Mouse (Mus musculus) embryo, embryonic 11.5 days (tissue): Measurements from ENCODE around the gene Tmem131l.
"Not testable (repeated sequence)": the region's sequence is repeated elsewhere in the genome, so short reads cannot be mapped to it uniquely, and the experiment has no call there.

Experiments used
- DNase-seq: peaks from one replicate; pipeline ENCODE4 v3.0.0-alpha.2; 2012; ENCODE audit warnings: low read depth, low spot score

The Tmem131l gene

GRCm38 (mm10) chr3:83915102-83915501 is 124.9 kb downstream of the Tmem131l start:
- DNase-seq: no peak

GRCm38 (mm10) chr3:83910707-83911106 is 129.3 kb downstream of the Tmem131l start:
- DNase-seq: no peak

GRCm38 (mm10) chr3:83906185-83906584 is 133.8 kb downstream of the Tmem131l start:
- no peak for DNase-seq

DNA sequence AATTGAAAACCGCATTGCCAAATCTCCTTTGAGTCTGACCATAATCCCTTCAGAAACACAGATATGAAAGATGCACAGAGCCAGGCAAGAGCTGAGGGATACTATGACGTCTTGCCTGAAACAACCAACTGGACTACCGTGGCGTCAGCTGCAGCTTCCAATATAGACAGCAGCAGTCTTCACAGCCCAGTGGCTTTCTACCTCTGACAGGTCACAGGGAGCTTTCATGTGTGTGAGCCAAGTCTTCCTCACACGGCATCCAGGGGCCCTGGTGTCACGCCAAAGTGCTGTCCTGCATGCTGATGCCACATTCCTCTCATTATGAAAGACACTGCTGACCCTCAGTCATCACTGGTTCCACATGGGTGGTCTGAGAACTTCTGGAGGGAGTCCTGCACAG is 134.8 kb downstream of the Tmem131l start:
- DNase-seq: no peak

DNA sequence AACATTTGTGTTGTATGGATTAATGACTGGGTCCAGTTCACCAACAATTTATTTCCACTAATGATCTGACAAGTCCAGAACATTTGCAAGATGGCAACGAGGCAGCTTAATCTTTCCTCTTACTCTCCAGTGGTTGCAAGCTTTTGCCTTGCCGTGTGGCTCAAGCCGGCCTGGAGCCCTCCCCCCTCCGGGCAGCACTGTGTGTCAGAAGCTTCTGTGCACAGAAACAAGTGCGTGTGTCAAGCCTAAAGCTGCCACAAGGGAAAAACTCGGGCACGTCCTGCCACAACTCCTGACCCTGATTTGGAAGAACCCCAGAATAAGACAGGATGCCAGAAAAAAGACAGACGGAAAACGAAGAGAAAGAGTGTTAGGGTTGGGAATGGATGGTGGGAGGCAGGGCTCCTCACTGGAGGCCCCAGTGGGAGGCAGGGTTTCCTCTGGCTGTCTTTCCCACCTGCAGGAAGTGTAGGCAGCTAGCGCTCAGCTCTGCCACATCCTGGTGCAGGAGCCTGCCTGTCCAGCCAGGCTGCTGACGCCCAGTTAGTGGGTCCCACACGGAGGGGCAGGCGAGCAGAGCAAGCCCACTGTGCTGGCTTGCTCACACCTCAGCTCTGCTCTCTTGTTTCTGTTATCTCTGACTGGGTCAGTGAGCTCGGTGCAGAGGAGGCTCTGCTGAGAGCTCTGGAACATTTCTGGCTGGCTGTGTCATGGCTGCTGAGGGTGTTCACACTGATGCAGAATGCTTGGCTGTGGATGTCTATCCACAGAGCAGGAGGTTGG is 135.6 kb downstream of the Tmem131l start:
- DNase-seq: no peak

GRCm38 (mm10) chr3:83902943-83903342 is 137.0 kb downstream of the Tmem131l start:
- DNase-seq: no peak

- DNase-seq: no peak
Measured at GRCm38 (mm10) chr3:83902459-83902858, 137.5 kb downstream of the Tmem131l start.

- no peak for DNase-seq
Measured at GRCm38 (mm10) chr3:83900756-83901373, 139.1 kb downstream of the Tmem131l start.

GRCm38 (mm10) chr3:83899556-83899955 is 140.4 kb downstream of the Tmem131l start:
- DNase-seq: peak; percentile 34

- DNase-seq: no peak
Measured at GRCm38 (mm10) chr3:83898246-83898645, 141.7 kb downstream of the Tmem131l start.

DNA sequence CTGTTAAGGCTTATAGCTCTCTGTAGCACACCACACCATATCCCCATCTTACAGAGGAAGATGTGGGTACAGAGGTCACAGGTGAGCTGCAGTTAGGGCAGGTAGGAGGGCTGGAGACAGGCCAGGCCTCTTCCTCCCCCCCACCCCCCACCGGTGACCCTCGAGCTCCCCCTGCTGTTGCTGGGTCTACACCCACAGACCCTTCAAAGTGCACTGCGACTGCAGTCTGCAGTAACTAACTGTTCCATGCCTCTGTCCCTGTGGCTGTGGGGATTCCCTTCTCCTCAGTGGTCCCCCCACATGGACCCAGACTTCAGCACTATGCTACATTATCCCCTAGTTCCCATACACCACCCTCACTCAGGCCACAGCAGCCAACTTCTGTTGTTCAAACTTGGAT is 144.2 kb downstream of the Tmem131l start:
- no peak for DNase-seq

- no peak for DNase-seq
Measured at GRCm38 (mm10) chr3:83895111-83895510, 144.9 kb downstream of the Tmem131l start.

- DNase-seq: no peak
Measured at GRCm38 (mm10) chr3:83885163-83885562, 154.8 kb downstream of the Tmem131l start.

GRCm38 (mm10) chr3:83879261-83880050 is 160.5 kb downstream of the Tmem131l start:
- DNase-seq: not testable (repeated sequence)

GRCm38 (mm10) chr3:83878801-83879200 is 161.2 kb downstream of the Tmem131l start:
- DNase-seq: no peak

GRCm38 (mm10) chr3:83876299-83876698 is 163.7 kb downstream of the Tmem131l start:
- no peak for DNase-seq

DNA sequence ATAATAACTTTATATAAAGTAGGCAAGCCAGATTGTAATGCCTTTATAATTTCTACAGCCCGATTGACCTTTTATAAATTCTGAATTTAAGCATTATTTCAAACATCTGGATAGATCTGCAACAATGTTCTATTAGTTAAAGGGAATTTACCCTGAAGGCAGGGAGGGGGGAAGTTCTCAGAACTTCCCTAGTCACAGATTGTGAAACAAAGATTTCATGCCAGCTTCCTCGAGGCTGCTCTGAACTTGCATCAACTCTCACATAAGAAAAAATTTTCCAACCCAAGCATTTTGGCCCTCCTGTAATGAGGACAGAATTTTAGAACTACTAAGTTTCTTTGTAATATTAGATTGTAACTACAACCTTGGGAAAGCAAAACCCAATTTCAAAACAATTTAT is 164.9 kb downstream of the Tmem131l start:
- DNase-seq: not testable (repeated sequence)

- not testable (repeated sequence) for DNase-seq
Measured at GRCm38 (mm10) chr3:83872853-83873252, 167.1 kb downstream of the Tmem131l start.

- DNase-seq: not testable (repeated sequence)
Measured at GRCm38 (mm10) chr3:83871962-83872361, 168.0 kb downstream of the Tmem131l start.

- DNase-seq: not testable (repeated sequence)
Measured at GRCm38 (mm10) chr3:83871559-83871958, 168.4 kb downstream of the Tmem131l start.

DNA sequence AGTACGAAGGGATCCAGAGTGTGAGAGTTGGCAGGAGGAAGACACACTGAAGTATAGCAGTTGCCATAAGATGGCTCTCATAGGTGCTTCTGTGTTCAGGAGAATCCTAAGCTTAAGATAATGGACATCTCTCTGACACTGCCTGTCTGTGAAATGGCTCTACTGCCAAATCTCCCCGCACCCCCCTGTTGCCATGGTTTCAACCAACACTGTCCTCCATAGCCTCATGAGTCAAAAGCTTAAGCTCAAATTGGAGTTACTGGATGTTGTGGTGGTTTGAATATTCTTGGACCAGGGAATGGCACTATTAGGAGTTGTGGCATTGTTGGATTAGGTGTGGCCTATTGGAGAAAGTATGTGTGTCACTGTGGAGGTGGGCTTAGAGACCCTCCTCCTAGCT is 170.2 kb downstream of the Tmem131l start:
- no peak for DNase-seq

DNA sequence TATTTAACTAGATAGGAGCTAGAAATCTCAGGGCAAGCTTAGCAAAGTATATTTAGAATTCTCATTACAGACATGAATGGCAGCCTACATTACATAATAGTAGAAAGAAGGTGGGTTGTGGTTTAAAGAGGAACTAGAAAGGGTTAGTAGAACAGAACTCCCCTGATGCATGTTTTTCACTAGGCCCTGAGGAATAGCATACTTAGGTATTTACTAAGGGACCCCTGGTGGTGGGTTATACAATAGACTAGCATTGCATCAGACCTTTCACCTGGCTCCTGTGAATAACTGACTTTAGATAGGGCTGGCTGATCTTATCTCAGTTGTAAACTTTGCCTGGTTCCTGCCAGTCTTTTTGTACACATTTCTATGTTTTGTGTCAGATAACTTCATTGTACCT is 172.9 kb downstream of the Tmem131l start:
- not testable (repeated sequence) for DNase-seq
